Mouse (Mus musculus): ENCODE data around the gene Slc4a1ap. TPM values are rescaled to one million over a fixed set of nuclear protein-coding genes. Genes with fewer than 3 reads are reported as not detected.

Gene Slc4a1ap
- polyA plus RNA-seq, 1 experiment, result 26.0 TPM

- Histone ChIP-seq H3K4me1 (ENCODE audit: control insufficient read depth, insufficient read depth, low read length) (no peaks in the 10 kb centered on the region; the same call in 1 of the 2 replicates), H3K4me3 (ENCODE audit: insufficient read depth, low read length) (no peak overlapping the region), H3K27ac (ENCODE audit: insufficient read depth, low read length) (no peak overlapping the region)
- TF ChIP-seq POLR2A (IDR thresholded peaks at IDR 0.05; ENCODE audit: extremely low read depth, insufficient read depth, low read length) (no peak), CTCF (IDR thresholded peaks at IDR 0.05; ENCODE audit: extremely low read depth, insufficient read depth, low read length) (peak; percentile 35; the same call in 1 of the 2 replicates)
These were observed 71.8 kb downstream of the Slc4a1ap start for GRCm38 (mm10) chr5:31598579-31598978.

- Histone ChIP-seq H3K27ac (ENCODE audit: insufficient read depth, low read length) (no peak overlapping the region), H3K4me1 (ENCODE audit: control insufficient read depth, insufficient read depth, low read length) (no peaks in the 10 kb centered on the region; the same call in 1 of the 2 replicates), H3K4me3 (ENCODE audit: insufficient read depth, low read length) (no peak overlapping the region)
- TF ChIP-seq CTCF (IDR thresholded peaks at IDR 0.05; ENCODE audit: extremely low read depth, insufficient read depth, low read length), result peak; percentile 1; the same call in 1 of the 2 replicates
- no peak for TF ChIP-seq POLR2A (IDR thresholded peaks at IDR 0.05; ENCODE audit: extremely low read depth, insufficient read depth, low read length)
These were observed 72.4 kb downstream of the Slc4a1ap start for GRCm38 (mm10) chr5:31599161-31599560.

GRCm38 (mm10) chr5:31601162-31601722 is 74.4 kb downstream of the Slc4a1ap start:
- Histone ChIP-seq H3K4me3 (ENCODE audit: insufficient read depth, low read length) (no peak overlapping the region), H3K27ac (ENCODE audit: insufficient read depth, low read length) (no peak overlapping the region), H3K4me1 (ENCODE audit: control insufficient read depth, insufficient read depth, low read length) (no peaks in the 10 kb centered on the region; the same call in 1 of the 2 replicates)
- TF ChIP-seq CTCF (IDR thresholded peaks at IDR 0.05; ENCODE audit: extremely low read depth, insufficient read depth, low read length), result no peak
- TF ChIP-seq POLR2A (IDR thresholded peaks at IDR 0.05; ENCODE audit: extremely low read depth, insufficient read depth, low read length), result no peak

GRCm38 (mm10) chr5:31602377-31602776 is 75.6 kb downstream of the Slc4a1ap start:
- Histone ChIP-seq H3K4me1 (ENCODE audit: control insufficient read depth, insufficient read depth, low read length) (no peaks in the 10 kb centered on the region; the same call in 1 of the 2 replicates), H3K4me3 (ENCODE audit: insufficient read depth, low read length) (no peak overlapping the region), H3K27ac (ENCODE audit: insufficient read depth, low read length) (no peak overlapping the region)
- TF ChIP-seq POLR2A (IDR thresholded peaks at IDR 0.05; ENCODE audit: extremely low read depth, insufficient read depth, low read length), result no peak
- no peak for TF ChIP-seq CTCF (IDR thresholded peaks at IDR 0.05; ENCODE audit: extremely low read depth, insufficient read depth, low read length)

GRCm38 (mm10) chr5:31603766-31604165 is 77.0 kb downstream of the Slc4a1ap start:
- TF ChIP-seq POLR2A (IDR thresholded peaks at IDR 0.05; ENCODE audit: extremely low read depth, insufficient read depth, low read length) (no peak), CTCF (IDR thresholded peaks at IDR 0.05; ENCODE audit: extremely low read depth, insufficient read depth, low read length) (no peak)

GRCm38 (mm10) chr5:31606151-31606550 is 79.4 kb downstream of the Slc4a1ap start:
- Histone ChIP-seq H3K4me3 (ENCODE audit: insufficient read depth, low read length) (no peak overlapping the region), H3K4me1 (ENCODE audit: control insufficient read depth, insufficient read depth, low read length) (no peaks in the 10 kb centered on the region), H3K27ac (ENCODE audit: insufficient read depth, low read length) (no peak overlapping the region)
- TF ChIP-seq CTCF (IDR thresholded peaks at IDR 0.05; ENCODE audit: extremely low read depth, insufficient read depth, low read length) (no peak), POLR2A (IDR thresholded peaks at IDR 0.05; ENCODE audit: extremely low read depth, insufficient read depth, low read length) (no peak)

More at GRCm38 (mm10) chr5:31603766-31604165, 77.0 kb downstream of the Slc4a1ap start:
- no peak overlapping the region for H3K4me3 ChIP-seq (ENCODE audit: insufficient read depth, low read length)
- no peak overlapping the region for H3K27ac ChIP-seq (ENCODE audit: insufficient read depth, low read length)
- no peaks in the 10 kb centered on the region for H3K4me1 ChIP-seq (ENCODE audit: control insufficient read depth, insufficient read depth, low read length)

Other genes with a start within 250 kb of the Slc4a1ap start
- gene Ift172, start 235.9 kb upstream of the Slc4a1ap start, polyA plus RNA-seq (2012; rRNA removed), result 75.1 and 80.4 TPM in 2 replicates
- 172 and 184 TPM in 2 replicates for gene Fndc4, start 230.9 kb upstream of the Slc4a1ap start, polyA plus RNA-seq (2012; rRNA removed)
- 0.53 and 0.98 TPM in 2 replicates for gene Gckr, start 229.6 kb upstream of the Slc4a1ap start, polyA plus RNA-seq (2012; rRNA removed)
- 41.5 and 47.0 TPM in 2 replicates for gene Zfp512, start 74.6 kb upstream of the Slc4a1ap start, polyA plus RNA-seq (2012; rRNA removed)
- gene 4930548H24Rik, start 41.3 kb upstream of the Slc4a1ap start, polyA plus RNA-seq (2012; rRNA removed), result not detected in 2 replicates
- gene Gpn1, start 32.3 kb upstream of the Slc4a1ap start, polyA plus RNA-seq (2012; rRNA removed), result 21.1 and 22.2 TPM in 2 replicates
- 14.2 and 15.5 TPM in 2 replicates for gene Supt7l, start 812 bp downstream of the Slc4a1ap start, polyA plus RNA-seq (2012; rRNA removed)
- 108 and 111 TPM in 2 replicates for gene Mrpl33, start 69.9 kb downstream of the Slc4a1ap start, polyA plus RNA-seq (2012; rRNA removed)
- gene Rbks, start 170.6 kb downstream of the Slc4a1ap start, polyA plus RNA-seq (2012; rRNA removed), result 3.2 and 4.2 TPM in 2 replicates
- 49.1 and 52.8 TPM in 2 replicates for gene Babam2, start 170.7 kb downstream of the Slc4a1ap start, polyA plus RNA-seq (2012; rRNA removed)